Mouse (Mus musculus): ENCODE results near the gene Gm20767. TPM values are rescaled to one million over a fixed set of nuclear protein-coding genes. Genes with fewer than 3 reads are reported as not detected.

Gm20767 gene
- polyA plus RNA-seq (2014; fragmentation: Illumina TruSeq; extraction: RNeasy Lipid Tissue Mini Kit (QIAGEN cat#74804); ENCODE audit: low read depth, low replicate concordance), result not detected

GRCm38 (mm10) chr13:120139946-120140345 is at the start of gene Gm20767:
Gene Gm20767, plus strand, starts transcription at chr13:120140246.

GRCm38 (mm10) chr13:120172133-120172532 is 32.1 kb downstream of the Gm20767 start, which contains the start of gene Gm21818:
Gene Gm21818, plus strand, starts transcription at chr13:120172433.

Other genes with a start within 250 kb of the Gm20767 start
- not detected for gene Tcstv1, start 245.5 kb upstream of the Gm20767 start, polyA plus RNA-seq (2014; fragmentation: Illumina TruSeq; extraction: RNeasy Lipid Tissue Mini Kit (QIAGEN cat#74804); ENCODE audit: low read depth, low replicate concordance)
- not detected for gene Gm21761, start 211.0 kb upstream of the Gm20767 start, polyA plus RNA-seq (2014; fragmentation: Illumina TruSeq; extraction: RNeasy Lipid Tissue Mini Kit (QIAGEN cat#74804); ENCODE audit: low read depth, low replicate concordance)
- not detected for gene B020031M17Rik, start 189.4 kb upstream of the Gm20767 start, polyA plus RNA-seq (2014; fragmentation: Illumina TruSeq; extraction: RNeasy Lipid Tissue Mini Kit (QIAGEN cat#74804); ENCODE audit: low read depth, low replicate concordance)
- gene Gm36079, start 113.2 kb upstream of the Gm20767 start, polyA plus RNA-seq (2014; fragmentation: Illumina TruSeq; extraction: RNeasy Lipid Tissue Mini Kit (QIAGEN cat#74804); ENCODE audit: low read depth, low replicate concordance), result not detected
- 2.3 TPM for gene Gm21188, start 88.1 kb upstream of the Gm20767 start, polyA plus RNA-seq (2014; fragmentation: Illumina TruSeq; extraction: RNeasy Lipid Tissue Mini Kit (QIAGEN cat#74804); ENCODE audit: low read depth, low replicate concordance)
- not detected for gene Gm21818, start 32.2 kb downstream of the Gm20767 start, polyA plus RNA-seq (2014; fragmentation: Illumina TruSeq; extraction: RNeasy Lipid Tissue Mini Kit (QIAGEN cat#74804); ENCODE audit: low read depth, low replicate concordance)
- gene Gm21762, start 75.7 kb downstream of the Gm20767 start, polyA plus RNA-seq (2014; fragmentation: Illumina TruSeq; extraction: RNeasy Lipid Tissue Mini Kit (QIAGEN cat#74804); ENCODE audit: low read depth, low replicate concordance), result not detected
- not detected for gene Gm21731, start 98.9 kb downstream of the Gm20767 start, polyA plus RNA-seq (2014; fragmentation: Illumina TruSeq; extraction: RNeasy Lipid Tissue Mini Kit (QIAGEN cat#74804); ENCODE audit: low read depth, low replicate concordance)
- not detected for gene AF067061, start 122.9 kb downstream of the Gm20767 start, polyA plus RNA-seq (2014; fragmentation: Illumina TruSeq; extraction: RNeasy Lipid Tissue Mini Kit (QIAGEN cat#74804); ENCODE audit: low read depth, low replicate concordance)
- 1.6 TPM for gene BC147527, start 160.1 kb downstream of the Gm20767 start, polyA plus RNA-seq (2014; fragmentation: Illumina TruSeq; extraction: RNeasy Lipid Tissue Mini Kit (QIAGEN cat#74804); ENCODE audit: low read depth, low replicate concordance)
- gene Tcstv3, start 176.6 kb downstream of the Gm20767 start, polyA plus RNA-seq (2014; fragmentation: Illumina TruSeq; extraction: RNeasy Lipid Tissue Mini Kit (QIAGEN cat#74804); ENCODE audit: low read depth, low replicate concordance), result not detected